Mouse (Mus musculus) hindbrain, embryonic 11.5 days (tissue): Measurements from ENCODE around the gene Grwd1. TPM values are rescaled to one million over a fixed set of nuclear protein-coding genes. Genes with fewer than 3 reads are reported as not detected.

ENCODE experiments used
- ATAC-seq: fragments of 200-750 bp; cut with Nextera tagmentation; 2 replicates; pipeline ENCODE4 v1.8.0; 2017; ENCODE audit warnings: mild to moderate bottlenecking, moderate TSS enrichment, moderate library complexity; ENCODE audit not compliant: low FRiP score
- DNase-seq: peaks from one replicate; pipeline ENCODE4 v3.0.0-alpha.2; 2015; ENCODE audit warnings: low spot score
- H3K27ac ChIP-seq: fragments of 300-500 bp; sonication (generic); 2 replicates; pipeline ENCODE4 v1.5.1; 2014; ENCODE audit warnings: mild to moderate bottlenecking, low read depth, low read length
- H3K27me3 ChIP-seq: fragments of 300-500 bp; sonication (generic); 2 replicates; pipeline ENCODE4 v1.6.1; 2014; ENCODE audit warnings: mild to moderate bottlenecking, low read length, moderate library complexity, mixed read lengths; ENCODE audit not compliant: control insufficient read depth, insufficient read depth
- H3K36me3 ChIP-seq: fragments of 300-500 bp; sonication (generic); 2 replicates; pipeline ENCODE4 v1.6.1; 2014; ENCODE audit warnings: mild to moderate bottlenecking, low read length, moderate library complexity, mixed read lengths; ENCODE audit not compliant: control insufficient read depth, insufficient read depth
- H3K4me1 ChIP-seq: fragments of 300-500 bp; sonication (generic); replicated peaks from 2 replicates; pipeline ENCODE4 v1.6.1; 2014; ENCODE audit warnings: low read length, mixed read lengths; ENCODE audit not compliant: control insufficient read depth, insufficient read depth
- H3K4me2 ChIP-seq: fragments of 300-500 bp; sonication (generic); replicated peaks from 2 replicates; pipeline ENCODE4 v1.6.1; 2014; ENCODE audit warnings: mild to moderate bottlenecking, low read depth, low read length
- H3K4me3 ChIP-seq: fragments of 300-500 bp; sonication (generic); 2 replicates; pipeline ENCODE4 v1.5.1; 2014; ENCODE audit warnings: low read depth, low read length
- H3K9ac ChIP-seq: fragments of 300-500 bp; sonication (generic); 2 replicates; pipeline ENCODE4 v1.6.1; 2014; ENCODE audit warnings: low read depth, low read length
- H3K9me3 ChIP-seq: fragments of 300-500 bp; sonication (generic); 2 replicates; pipeline ENCODE4 v1.6.1; 2016; ENCODE audit warnings: low read length; ENCODE audit not compliant: control insufficient read depth
- WGBS: fragments of 180-500 bp; shearing (Covaris S2); extraction: QIAGEN DNeasy Blood & Tissue Kit; methylation state at CpG from one replicate; pipeline ENCODE4 v1.1.7; 2014; 5-methylcytosine and 5-hydroxymethylcytosine counted together
- polyA plus RNA-seq: library from polyadenylated mRNA; unstranded; fragments of >200 nt; fragmentation: Nextera tagmentation; extraction: Ambion mirVana; gene quantifications from 2 replicates; pipeline ENCODE4 v1.2.1, GENCODE M21; 2014

Gene Grwd1
- polyA plus RNA-seq, 1 experiment from 2014 or later, result 56.7 TPM

DNA sequence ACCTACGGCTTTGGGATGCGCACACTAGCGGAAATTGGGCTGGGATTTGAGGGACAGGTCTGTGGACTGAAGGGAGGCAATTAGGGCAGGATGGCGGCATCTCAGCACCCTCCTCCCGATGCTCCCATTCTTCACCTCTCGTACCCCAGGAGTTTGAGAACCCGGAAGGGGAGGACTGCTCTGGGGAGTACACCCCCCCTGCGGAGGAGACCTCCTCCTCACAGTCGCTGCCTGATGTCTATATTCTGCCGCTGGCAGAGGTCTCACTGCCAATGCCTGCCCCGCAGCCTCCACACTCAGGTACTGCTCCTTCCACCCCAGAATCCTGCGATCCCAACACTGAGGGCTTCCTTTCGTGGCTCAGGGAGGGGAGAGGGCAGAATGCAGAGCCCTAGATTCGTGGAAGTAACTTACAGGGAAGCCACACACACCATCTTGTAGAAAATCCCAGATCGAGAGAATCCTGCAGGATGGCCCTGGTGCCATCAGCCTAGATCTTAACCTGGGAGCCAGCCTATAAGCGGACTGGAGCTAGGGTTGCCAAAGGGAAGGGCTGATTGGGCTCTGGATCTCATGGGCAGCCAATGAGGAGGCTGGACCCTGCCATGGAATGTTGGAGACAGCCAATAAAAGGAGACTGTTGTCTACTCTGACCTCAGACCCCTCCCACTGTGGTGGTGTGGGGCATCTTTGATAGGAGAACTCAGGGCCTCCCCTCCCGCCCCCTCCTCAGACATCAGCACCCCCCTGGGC, 43.9 kb downstream of the Grwd1 start:
- Histone ChIP-seq H3K36me3 (peaks cover 11% of the 10 kb centered on the region), H3K9ac (peak overlapping the region; percentile 86; the same call in 1 of the 2 replicates), H3K4me3 (peak overlapping the region; percentile 77), H3K9me3 (no peaks in the 10 kb centered on the region), H3K4me1 (peaks cover 6% of the 10 kb centered on the region; the same call in 1 of the 2 replicates), H3K27me3 (no peaks in the 10 kb centered on the region), H3K4me2 (peak overlapping the region; percentile 79), H3K27ac (peak overlapping the region; percentile 39; the same call in 1 of the 2 replicates)
- ATAC-seq (peak; percentile 26), DNase-seq (peak; percentile 59)
- WGBS, result 5% methylated on average over 17 of the region's 17 CpGs

GRCm38 (mm10) chr7:45786136-45786578, 44.6 kb downstream of the Grwd1 start:
- Histone ChIP-seq H3K4me1 (peaks cover 6% of the 10 kb centered on the region; the same call in 1 of the 2 replicates), H3K9me3 (no peaks in the 10 kb centered on the region), H3K27ac (peak overlapping the region; percentile 89), H3K9ac (peak overlapping the region; percentile 86), H3K4me2 (peak overlapping the region; percentile 79), H3K4me3 (peak overlapping the region; percentile 77), H3K36me3 (peaks cover 11% of the 10 kb centered on the region), H3K27me3 (no peaks in the 10 kb centered on the region)
- ATAC-seq (peak; percentile 66), DNase-seq (peak; percentile 86)
- under 1% methylated on average over 14 of the region's 14 CpGs for WGBS

DNA sequence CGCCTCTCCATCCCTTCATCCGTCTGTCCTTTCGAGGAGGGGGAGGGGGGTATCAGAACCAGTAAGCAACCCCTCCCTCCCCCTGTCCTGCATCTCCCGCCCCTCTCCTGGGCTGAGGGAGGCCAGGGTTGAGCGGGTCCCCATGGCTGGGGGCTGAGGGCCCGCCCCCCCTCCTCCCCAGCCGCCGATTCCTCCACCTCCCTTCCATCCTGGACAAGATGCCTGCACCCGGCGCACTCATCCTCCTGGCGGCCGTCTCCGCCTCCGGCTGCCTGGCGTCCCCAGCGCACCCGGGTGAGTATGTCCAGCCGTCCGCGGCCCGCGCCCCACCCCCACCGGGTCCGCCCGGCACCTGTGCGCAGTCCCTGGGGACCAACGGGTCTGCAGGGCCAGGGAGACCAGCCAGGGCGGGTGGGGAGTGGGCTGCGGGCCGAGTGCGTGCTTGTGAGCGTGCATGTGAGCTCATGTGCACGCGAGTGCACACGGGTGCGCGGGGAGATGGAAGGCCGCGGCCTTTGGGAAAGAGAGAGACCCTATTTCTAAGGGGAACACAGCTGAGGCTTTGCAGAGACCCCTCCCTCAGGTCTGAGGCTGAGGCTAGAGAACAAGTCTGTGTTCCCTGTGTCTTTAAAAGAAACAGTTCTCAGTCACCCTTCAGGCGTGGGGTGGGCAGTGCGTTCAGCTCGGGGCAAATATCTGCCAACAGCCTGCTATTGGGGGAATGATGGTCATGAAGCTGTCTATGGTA, 45.2 kb downstream of the Grwd1 start:
- peaks cover 6% of the 10 kb centered on the region; the same call in 1 of the 2 replicates for H3K4me1 ChIP-seq
- H3K36me3 ChIP-seq, result peaks cover 11% of the 10 kb centered on the region
- H3K9ac ChIP-seq, result peak overlapping the region; percentile 86
- H3K27ac ChIP-seq, result peak overlapping the region; percentile 89
- no peak for DNase-seq
- WGBS, result under 1% methylated on average over 35 of the region's 42 CpGs
- ATAC-seq, result peak; percentile 67
- peak overlapping the region; percentile 79 for H3K4me2 ChIP-seq
- H3K9me3 ChIP-seq, result no peaks in the 10 kb centered on the region
- H3K4me3 ChIP-seq, result peak overlapping the region; percentile 77
- H3K27me3 ChIP-seq, result no peaks in the 10 kb centered on the region

DNA sequence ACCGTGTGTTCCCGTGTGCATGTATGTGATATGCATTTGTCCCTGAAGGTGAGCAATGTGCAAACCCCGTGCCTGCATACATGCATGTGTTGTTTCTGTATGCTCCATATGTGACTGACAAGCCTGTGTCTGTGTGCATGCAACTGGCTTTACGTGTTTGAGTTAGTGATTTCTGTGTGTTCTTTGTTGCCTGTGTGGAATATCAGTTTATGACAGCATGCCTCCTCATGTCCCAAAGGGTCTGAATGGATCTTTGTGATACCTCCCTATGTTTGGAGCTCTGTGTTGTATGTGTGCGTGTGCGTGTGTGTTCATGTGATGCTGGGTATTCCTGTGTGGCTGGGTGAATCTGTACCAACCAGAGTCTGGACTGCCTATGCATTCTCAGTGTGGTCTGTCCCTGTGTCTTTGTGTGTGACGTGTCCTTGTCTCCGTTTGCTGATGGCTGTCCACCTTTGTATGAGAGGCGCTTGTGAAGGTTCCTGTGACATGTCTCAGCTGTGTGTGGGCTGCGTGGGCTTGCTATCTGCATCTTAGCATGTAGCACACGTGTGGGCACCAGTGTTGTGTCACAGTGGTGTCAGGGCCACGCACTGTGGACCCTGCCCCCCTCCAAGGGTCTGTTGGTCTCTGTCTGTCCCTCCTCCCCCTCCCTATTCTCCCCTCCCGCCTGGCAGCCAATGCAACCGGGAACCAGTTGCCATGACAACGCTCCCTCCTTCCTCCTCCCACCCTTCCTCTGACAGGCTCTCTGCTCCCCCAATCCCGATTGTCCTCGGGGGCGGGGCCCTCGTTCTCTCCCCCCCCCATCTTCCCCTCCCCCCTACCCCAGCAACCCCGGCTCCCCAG, 46.0 kb downstream of the Grwd1 start, which contains the start of gene Sult2b1:
Gene Sult2b1 (minus strand): TSS at position 146 of the 849 bp plus-strand sequence.
- H3K9me3 ChIP-seq, result no peaks in the 10 kb centered on the region
- H3K4me1 ChIP-seq, result peaks cover 6% of the 10 kb centered on the region; the same call in 1 of the 2 replicates
- H3K4me3 ChIP-seq, result peak within 1 kb of the TSS; percentile 77
- H3K4me2 ChIP-seq, result peak within 1 kb of the TSS; percentile 79
- DNase-seq (peak; percentile 96), ATAC-seq (peak; percentile 78)
- H3K27ac ChIP-seq, result peak within 1 kb of the TSS; percentile 89
- H3K36me3 ChIP-seq, result peaks cover 6% of the 10 kb centered on the region
- H3K9ac ChIP-seq, result peak within 1 kb of the TSS; percentile 86
- WGBS, result 23% methylated on average over 19 of the region's 20 CpGs
- no peaks in the 10 kb centered on the region for H3K27me3 ChIP-seq

- peak; percentile 31 for ATAC-seq
- peak within 1 kb of the TSS; percentile 77 for H3K4me3 ChIP-seq
- no peaks in the 10 kb centered on the region for H3K27me3 ChIP-seq
- H3K9ac ChIP-seq, result peak within 1 kb of the TSS; percentile 60
- no peaks in the 10 kb centered on the region for H3K36me3 ChIP-seq
- peak; percentile 81 for DNase-seq
- WGBS, result under 1% methylated on average over 38 of the region's 38 CpGs
- H3K9me3 ChIP-seq, result no peaks in the 10 kb centered on the region
- peak within 1 kb of the TSS; percentile 89 for H3K27ac ChIP-seq
- peak within 1 kb of the TSS; percentile 54 for H3K4me2 ChIP-seq
- peaks cover 6% of the 10 kb centered on the region; the same call in 1 of the 2 replicates for H3K4me1 ChIP-seq
These were observed 47.1 kb downstream of the Grwd1 start, which contains the start of gene Lmtk3 for GRCm38 (mm10) chr7:45783511-45784091. Lmtk3 (plus strand) TSS chr7:45783738.

DNA sequence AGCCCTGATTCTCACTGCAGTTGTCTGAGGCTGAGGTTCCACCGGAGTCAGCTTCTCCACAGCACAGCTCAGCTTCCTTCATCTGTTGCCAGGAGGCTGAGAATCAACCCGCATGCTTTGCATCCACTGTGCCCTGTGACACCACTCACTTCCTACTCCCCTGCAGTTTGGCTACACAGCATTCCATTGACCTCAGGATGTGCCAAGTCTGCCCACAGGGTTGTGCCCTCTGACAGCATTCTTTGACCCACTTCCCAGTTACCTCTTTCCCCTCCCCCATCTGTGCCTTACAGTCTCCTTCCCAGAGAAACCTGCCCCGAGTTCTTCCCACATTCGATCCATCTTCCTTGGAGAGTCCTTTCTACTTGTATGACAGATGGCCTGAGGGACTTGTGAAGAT, 48.5 kb downstream of the Grwd1 start:
- Histone ChIP-seq H3K27ac (no peak overlapping the region), H3K9ac (no peak overlapping the region), H3K4me3 (no peak overlapping the region), H3K27me3 (0 out of 2 replicates have a peak, but pooled peaks cover 2% of the 10 kb centered on the region), H3K4me1 (peaks cover 6% of the 10 kb centered on the region; the same call in 1 of the 2 replicates), H3K36me3 (no peaks in the 10 kb centered on the region), H3K4me2 (no peak overlapping the region), H3K9me3 (no peaks in the 10 kb centered on the region)
- DNase-seq (no peak), ATAC-seq (no peak)
- 78% methylated on average over 4 of the region's 4 CpGs for WGBS

DNA sequence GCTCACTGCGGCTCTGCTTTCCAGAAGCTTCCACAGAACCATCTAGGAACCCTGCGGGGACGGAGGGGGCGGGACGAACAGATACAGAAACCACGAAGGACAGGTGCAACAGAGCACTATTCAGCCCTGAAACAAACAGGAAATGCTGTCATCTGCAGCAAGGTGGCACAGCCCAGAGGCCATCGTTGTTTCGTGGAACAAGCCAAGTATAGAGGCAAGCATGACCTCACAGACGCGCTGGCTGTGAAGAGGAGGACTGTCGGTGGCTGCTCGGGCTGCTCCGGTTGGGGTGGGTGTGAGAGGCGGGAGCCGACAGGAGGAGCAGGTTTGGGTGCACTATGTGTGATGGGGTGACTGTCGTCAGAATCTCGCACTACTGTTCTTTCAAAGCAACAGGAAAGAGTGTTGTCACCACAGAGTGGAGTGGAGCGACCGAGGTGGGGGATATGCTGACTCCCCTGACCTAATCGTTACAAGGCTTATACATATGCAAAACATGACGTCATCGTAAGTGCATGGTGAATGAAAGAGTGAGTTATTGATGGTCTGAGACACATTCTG, 51.6 kb downstream of the Grwd1 start:
- Histone ChIP-seq H3K4me2 (no peak overlapping the region; the same call in 1 of the 2 replicates), H3K4me3 (no peak overlapping the region), H3K9me3 (no peaks in the 10 kb centered on the region), H3K9ac (0 out of 2 replicates have a peak overlapping the region, but pooled peaks have one; percentile 23), H3K27me3 (0 out of 2 replicates have a peak, but pooled peaks cover 2% of the 10 kb centered on the region), H3K36me3 (no peaks in the 10 kb centered on the region), H3K27ac (no peak overlapping the region), H3K4me1 (no peaks in the 10 kb centered on the region; the same call in 1 of the 2 replicates)
- WGBS, result 20% methylated on average over 22 of the region's 22 CpGs
- no peak for ATAC-seq
- no peak for DNase-seq
